10 mouse cellular contexts compared by ENCODE assay signal in genomic region chr6:85368722-85369121, GRCm38 (mm10). TPM values are rescaled to one million over a fixed set of nuclear protein-coding genes. Genes with fewer than 3 reads are reported as not detected.
DNase-seq lines count a peak whose midpoint lies in the region; ATAC-seq and TF ChIP-seq lines count a peak whose summit lies in the region.
"Had no signal": no experiment of that assay in that cellular context is flagged by ENCODE, and none has a peak within 500 bp of the region (broad histone marks: within the 10 kb centered on the region; RNA-seq: fewer than 3 reads in every experiment).

No protein-coding gene starts in this region.

- H3K4me3 ChIP-seq in heart, embryonic 12.5 days = no peak overlapping the region
- H3K4me3 ChIP-seq in spleen, adult 2 months (ENCODE audit: extremely low read depth, insufficient read depth, insufficient read length) = no peak overlapping the region
- H3K4me3 ChIP-seq in stomach, embryonic 16.5 days (replicated peaks; ENCODE audit: low read length) = no peak overlapping the region
- no peak overlapping the region for H3K4me3 ChIP-seq in midbrain, embryonic 16.5 days (ENCODE audit: low read depth, low read length)
- H3K4me3 ChIP-seq: hindbrain, embryonic 12.5 days had no signal

- no peaks in the 10 kb centered on the region for H3K27me3 ChIP-seq in heart, embryonic 12.5 days (replicated peaks)
- H3K27me3 ChIP-seq in spleen, adult 2 months (ENCODE audit: control insufficient read depth, insufficient read depth, low read length) = no peaks in the 10 kb centered on the region
- H3K27me3 ChIP-seq in stomach, embryonic 16.5 days (ENCODE audit: control insufficient read depth, insufficient read depth, low read length) = no peaks in the 10 kb centered on the region
- H3K27me3 ChIP-seq in midbrain, embryonic 16.5 days (ENCODE audit: control insufficient read depth, insufficient read depth, low read depth, low read length) = no peaks in the 10 kb centered on the region

- H3K4me1 ChIP-seq in heart, embryonic 12.5 days (replicated peaks) = peaks cover 100% of the 10 kb centered on the region
- H3K4me1 ChIP-seq in spleen, adult 2 months (ENCODE audit: control insufficient read depth, insufficient read depth, insufficient read length) = no peaks in the 10 kb centered on the region
- peaks cover 32% of the 10 kb centered on the region for H3K4me1 ChIP-seq in stomach, embryonic 16.5 days (ENCODE audit: control insufficient read depth, insufficient read depth, low read length)
- peaks cover 38% of the 10 kb centered on the region for H3K4me1 ChIP-seq in midbrain, embryonic 16.5 days (ENCODE audit: control insufficient read depth, insufficient read depth, low read length)

- no peak for ATAC-seq in heart, embryonic 12.5 days (ENCODE audit: insufficient number of reproducible peaks, low FRiP score)
- ATAC-seq in stomach, embryonic 16.5 days (ENCODE audit: insufficient read depth, low FRiP score) = no peak
- ATAC-seq in midbrain, embryonic 16.5 days = no peak

- H3K27ac ChIP-seq in heart, embryonic 12.5 days (ENCODE audit: poor library complexity, severe bottlenecking) = peak overlapping the region; percentile 95
- peak overlapping the region; percentile 12; the same call in 1 of the 2 replicates for H3K27ac ChIP-seq in spleen, adult 2 months (ENCODE audit: insufficient read depth, low read length)
- no peak overlapping the region; the same call in 1 of the 2 replicates for H3K27ac ChIP-seq in stomach, embryonic 16.5 days (ENCODE audit: low read length)
- H3K27ac ChIP-seq in midbrain, embryonic 16.5 days (ENCODE audit: low read length) = no peak overlapping the region
- H3K27ac ChIP-seq: hindbrain, embryonic 12.5 days had no signal

- H3K4me2 ChIP-seq in heart, embryonic 12.5 days = peak overlapping the region; percentile 49
- H3K4me2 ChIP-seq in stomach, embryonic 16.5 days (ENCODE audit: low read depth, low read length) = peak overlapping the region; percentile 9; the same call in 1 of the 2 replicates
- no peak overlapping the region for H3K4me2 ChIP-seq in midbrain, embryonic 16.5 days (ENCODE audit: low read length)
- H3K4me2 ChIP-seq: hindbrain, embryonic 12.5 days had no signal

- TF ChIP-seq CTCF in spleen, adult 2 months (IDR thresholded peaks at IDR 0.05; ENCODE audit: extremely low read depth, insufficient read depth, insufficient read length, insufficient replicate concordance) = no peak

- 0 out of 2 replicates have a peak overlapping the region, but pooled peaks have one; percentile 26 for H3K9ac ChIP-seq in heart, embryonic 12.5 days
- no peak overlapping the region for H3K9ac ChIP-seq in stomach, embryonic 16.5 days (ENCODE audit: low read length)
- H3K9ac ChIP-seq in midbrain, embryonic 16.5 days (ENCODE audit: low read depth, low read length) = no peak overlapping the region
- H3K9ac ChIP-seq: hindbrain, embryonic 12.5 days had no signal

- H3K36me3 ChIP-seq in heart, embryonic 12.5 days = peaks cover 18% of the 10 kb centered on the region
- no peaks in the 10 kb centered on the region for H3K36me3 ChIP-seq in spleen, adult 2 months (ENCODE audit: control insufficient read depth, insufficient read depth, low read length)
- no peaks in the 10 kb centered on the region for H3K36me3 ChIP-seq in stomach, embryonic 16.5 days (ENCODE audit: control insufficient read depth, insufficient read depth, low read length)
- no peaks in the 10 kb centered on the region for H3K36me3 ChIP-seq in midbrain, embryonic 16.5 days (ENCODE audit: control insufficient read depth, insufficient read depth, low read length)
- H3K36me3 ChIP-seq: hindbrain, embryonic 12.5 days had no signal

- TF ChIP-seq POLR2A in spleen, adult 2 months (IDR thresholded peaks at IDR 0.05; ENCODE audit: low read depth, low read length) = no peak

- intact Hi-C loops in heart, postnatal 25 days (cut with DNase I) = no loop called here

- no peaks in the 10 kb centered on the region for H3K9me3 ChIP-seq in heart, embryonic 12.5 days (replicated peaks)
- H3K9me3 ChIP-seq in stomach, embryonic 16.5 days (replicated peaks; ENCODE audit: control insufficient read depth, low read length) = no peaks in the 10 kb centered on the region
- no peaks in the 10 kb centered on the region for H3K9me3 ChIP-seq in midbrain, embryonic 16.5 days (replicated peaks; ENCODE audit: control insufficient read depth, low read length, poor library complexity, severe bottlenecking)
- H3K9me3 ChIP-seq: hindbrain, embryonic 12.5 days had no signal

- DNase-seq in heart, postnatal 25 days (ENCODE audit: low spot score) = no peak
- no peak for DNase-seq in spleen, adult 2 months (ENCODE audit: low read depth in 1 of 2, low spot score in 2 of 2)
- DNase-seq in spleen, postnatal 4 days (ENCODE audit: low spot score in 2 of 2) = no peak
- peak; percentile 41 for DNase-seq in kidney, adult 18-20 months
- DNase-seq: lung, adult 2 months had no signal

- WGBS in heart, embryonic 12.5 days = 59% methylated on average over 5 of the region's 5 CpGs
- WGBS in spleen, adult 2 months = 74% methylated on average over 5 of the region's 5 CpGs
- WGBS in stomach, embryonic 16.5 days = 69% methylated on average over 5 of the region's 5 CpGs
- 70% methylated on average over 5 of the region's 5 CpGs for WGBS in midbrain, embryonic 16.5 days

RNA-seq across cellular contexts. Expression of gene Rab11fip5, which starts 5.7 kb away (rescaled TPM):
- 42.0 and 42.6 TPM in 2 replicates for polyA plus RNA-seq in heart, embryonic 12.5 days (2016; fragmentation: Nextera tagmentation; extraction: Ambion mirVana)
- total RNA-seq in heart, postnatal 25 days (2021) = 10 to 100 TPM; 59.9 to 68.6 TPM
- 8.0 and 10.1 TPM in 2 replicates for polyA plus RNA-seq in spleen, adult 2 months (2012; rRNA removed)
- polyA plus RNA-seq in stomach, embryonic 16.5 days (2015; fragmentation: Nextera tagmentation; extraction: Ambion mirVana) = 10.1 and 10.2 TPM in 2 replicates
- 20.2 and 21.1 TPM in 2 replicates for polyA plus RNA-seq in midbrain, embryonic 16.5 days (2015; fragmentation: Nextera tagmentation; extraction: Ambion mirVana)

RNA-seq across cellular contexts. Expression of gene Sfxn5, which starts 35.5 kb away (rescaled TPM):
- polyA plus RNA-seq in heart, embryonic 12.5 days (2016; fragmentation: Nextera tagmentation; extraction: Ambion mirVana) = 2.9 and 3.9 TPM in 2 replicates
- total RNA-seq in heart, postnatal 25 days (2021) = 1 to 10 TPM; 4.6 to 4.8 TPM
- 3.5 and 6.2 TPM in 2 replicates for polyA plus RNA-seq in spleen, adult 2 months (2012; rRNA removed)
- polyA plus RNA-seq in stomach, embryonic 16.5 days (2015; fragmentation: Nextera tagmentation; extraction: Ambion mirVana) = 10.7 and 11.0 TPM in 2 replicates
- 27.6 and 41.3 TPM in 2 replicates for polyA plus RNA-seq in midbrain, embryonic 16.5 days (2015; fragmentation: Nextera tagmentation; extraction: Ambion mirVana)

RNA-seq across cellular contexts. Expression of gene Noto, which starts 55.0 kb away (rescaled TPM):
- polyA plus RNA-seq in heart, embryonic 12.5 days (2016; fragmentation: Nextera tagmentation; extraction: Ambion mirVana) = not detected in 2 replicates
- total RNA-seq in heart, postnatal 25 days (2021) = not detected
- polyA plus RNA-seq in spleen, adult 2 months (2012; rRNA removed) = not detected in 2 replicates
- polyA plus RNA-seq in stomach, embryonic 16.5 days (2015; fragmentation: Nextera tagmentation; extraction: Ambion mirVana) = not detected in 2 replicates
- not detected in 2 replicates for polyA plus RNA-seq in midbrain, embryonic 16.5 days (2015; fragmentation: Nextera tagmentation; extraction: Ambion mirVana)
- total RNA-seq: layer of hippocampus, postnatal 25 days had no signal
- polyA plus RNA-seq: hindbrain, embryonic 12.5 days; lung, adult 2 months had no signal

Comparison
In these comparisons a context has a peak if more than half of its experiments do, and no peak if none do; other contexts are left out.
1. H3K27ac ChIP-seq: peak in heart, embryonic 12.5 days (single experiment) and spleen, adult 2 months (single experiment); none in stomach, embryonic 16.5 days (single experiment) and midbrain, embryonic 16.5 days (single experiment).